Mouse (Mus musculus): ENCODE results near the gene Wdr4.

DNA sequence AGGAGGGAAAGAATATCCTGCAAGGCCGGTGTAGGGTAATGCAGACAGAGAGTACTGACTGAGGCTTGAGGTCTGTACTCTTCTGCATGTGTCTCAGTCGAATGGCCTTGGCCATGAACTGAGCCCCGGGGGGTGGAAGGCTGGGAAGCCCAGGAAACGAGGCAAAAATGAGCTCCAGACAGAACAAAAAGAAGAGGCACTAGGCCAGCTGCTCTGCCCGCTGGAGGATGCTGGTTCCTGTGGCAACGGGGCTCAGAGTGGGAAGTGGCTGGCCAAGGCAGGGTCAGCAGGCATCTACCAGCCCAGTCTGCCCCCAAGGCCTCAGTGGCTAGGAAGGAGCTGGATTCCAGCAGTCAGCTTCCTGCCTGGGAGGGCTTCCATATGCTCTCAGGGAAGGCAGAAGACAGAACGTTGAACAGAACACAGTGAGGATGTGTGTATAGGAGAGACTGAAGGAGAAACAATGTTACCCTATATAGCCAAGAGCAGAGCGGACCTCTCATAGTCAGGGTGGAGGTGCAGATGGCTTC lies 68.5 kb downstream of the Wdr4 start:
- TF ChIP-seq GATA1 (IDR thresholded peaks at IDR 0.05; ENCODE audit: low read length) (no peak), TAL1 (IDR thresholded peaks at IDR 0.05; ENCODE audit: low read length) (no peak)
